Mouse (Mus musculus) stomach, postnatal 0 days (tissue): ENCODE measurements at regions not wholly inside any gene's neighbourhood (a gene's known extent, or its start where the extent isn't known, plus 50 kb on each side); places are given as distances from the start of the nearest gene placed in this dataset.

Source experiments
- ATAC-seq: fragments of 200-750 bp; cut with Nextera tagmentation; 2 replicates; pipeline ENCODE4 v1.8.0; 2017; ENCODE audit not compliant: low FRiP score, low TSS enrichment
- DNase-seq: peaks from one replicate; pipeline ENCODE4 v3.0.0-alpha.2; 2016; ENCODE audit warnings: low spot score
- H3K27ac ChIP-seq: fragments of 300-500 bp; sonication (generic); replicated peaks from 2 replicates; pipeline ENCODE4 v1.5.1; 2014; ENCODE audit warnings: mild to moderate bottlenecking, control low read depth
- H3K27me3 ChIP-seq: fragments of 300-500 bp; sonication (generic); 2 replicates; pipeline ENCODE4 v1.6.1; 2014; ENCODE audit warnings: low read length; ENCODE audit not compliant: control insufficient read depth, insufficient read depth
- H3K36me3 ChIP-seq: fragments of 300-500 bp; sonication (generic); 2 replicates; pipeline ENCODE4 v1.6.1; 2014; ENCODE audit warnings: low read length, mixed read lengths; ENCODE audit not compliant: control insufficient read depth, insufficient read depth
- H3K4me1 ChIP-seq: fragments of 300-500 bp; sonication (generic); replicated peaks from 2 replicates; pipeline ENCODE4 v1.6.1; 2014; ENCODE audit warnings: antibody characterized with exemption; ENCODE audit not compliant: control insufficient read depth, insufficient read depth
- H3K4me2 ChIP-seq: fragments of 300-500 bp; sonication (generic); replicated peaks from 2 replicates; pipeline ENCODE4 v1.6.1; 2014; ENCODE audit warnings: low read depth, mild to moderate bottlenecking, control low read depth, moderate library complexity
- H3K4me3 ChIP-seq: fragments of 300-500 bp; sonication (generic); 2 replicates; pipeline ENCODE4 v1.5.1; 2014; ENCODE audit warnings: low read depth, low read length, control low read depth
- H3K9ac ChIP-seq: fragments of 300-500 bp; sonication (generic); 2 replicates; pipeline ENCODE4 v1.6.1; 2014; ENCODE audit warnings: mild to moderate bottlenecking, low read length, control low read depth, mixed read lengths
- H3K9me3 ChIP-seq: fragments of 300-500 bp; sonication (generic); 2 replicates; pipeline ENCODE4 v1.6.1; 2016; ENCODE audit warnings: low read length; ENCODE audit not compliant: control insufficient read depth
- CTCF ChIP-seq: IDR thresholded peaks from 2 replicates; pipeline ENCODE4 v1.5.1; 2016; ENCODE audit warnings: antibody characterized with exemption, low read depth, mild to moderate bottlenecking, moderate library complexity
- EP300 ChIP-seq: optimal IDR thresholded peaks from 2 replicates; pipeline ENCODE3; 2016; ENCODE audit warnings: antibody characterized with exemption
- WGBS: fragments of 180-500 bp; shearing (Covaris S2); extraction: QIAGEN DNeasy Blood & Tissue Kit; methylation state at CpG from one replicate; pipeline ENCODE4 v1.1.7; 2014; 5-methylcytosine and 5-hydroxymethylcytosine counted together

DNA sequence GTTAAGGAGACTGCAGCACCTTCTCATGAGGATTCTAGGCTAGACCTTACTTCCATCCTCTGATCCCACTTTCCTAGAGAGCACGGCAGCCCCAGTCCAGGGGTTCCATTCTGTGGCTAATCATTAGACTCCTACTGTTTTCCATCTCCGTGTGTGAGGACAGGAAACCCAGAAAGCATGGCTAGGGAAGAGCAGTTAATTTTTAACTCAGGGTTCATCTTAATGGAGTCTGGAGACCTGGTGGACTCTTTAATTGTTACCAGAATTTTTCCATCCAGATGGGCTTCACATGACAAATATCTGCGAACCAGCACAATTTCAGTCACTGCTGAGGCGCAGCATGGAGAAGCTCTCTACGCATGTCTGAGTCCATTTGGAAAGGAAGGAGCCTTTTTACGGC, 222.8 kb upstream of the Prdm1 start:
- Histone ChIP-seq H3K9ac (no peak overlapping the region), H3K4me3 (no peak overlapping the region), H3K36me3 (no peaks in the 10 kb centered on the region), H3K9me3 (no peaks in the 10 kb centered on the region), H3K4me2 (no peak overlapping the region), H3K4me1 (no peaks in the 10 kb centered on the region), H3K27ac (no peak overlapping the region), H3K27me3 (no peaks in the 10 kb centered on the region)
- TF ChIP-seq CTCF: no peak
- no peak for TF ChIP-seq EP300
- ATAC-seq: no peak
- WGBS: 81% methylated on average over 6 of the region's 6 CpGs
- DNase-seq: no peak

GRCm38 (mm10) chr10:44749206-44749605, 220.9 kb upstream of the Prdm1 start:
- DNase-seq (no peak), ATAC-seq (no peak)
- no peaks in the 10 kb centered on the region for H3K9me3 ChIP-seq
- no peak overlapping the region for H3K4me2 ChIP-seq
- no peak for TF ChIP-seq CTCF
- no peak for TF ChIP-seq EP300
- H3K27me3 ChIP-seq: no peaks in the 10 kb centered on the region
- no peak overlapping the region for H3K4me3 ChIP-seq
- H3K36me3 ChIP-seq: no peaks in the 10 kb centered on the region
- 35% methylated on average over 4 of the region's 4 CpGs for WGBS
- no peak overlapping the region for H3K9ac ChIP-seq
- no peak overlapping the region for H3K27ac ChIP-seq
- H3K4me1 ChIP-seq: no peaks in the 10 kb centered on the region

- no peak overlapping the region for H3K9ac ChIP-seq
- no peak overlapping the region for H3K4me3 ChIP-seq
- no peaks in the 10 kb centered on the region for H3K9me3 ChIP-seq
- WGBS: 55% methylated on average over 3 of the region's 3 CpGs
- H3K4me2 ChIP-seq: no peak overlapping the region
- H3K27ac ChIP-seq: no peak overlapping the region
- H3K36me3 ChIP-seq: no peaks in the 10 kb centered on the region
- no peak for DNase-seq
- H3K27me3 ChIP-seq: no peaks in the 10 kb centered on the region
- no peak for ATAC-seq
- H3K4me1 ChIP-seq: no peaks in the 10 kb centered on the region
- no peak for TF ChIP-seq EP300
- no peak for TF ChIP-seq CTCF
Observed at GRCm38 (mm10) chr10:44747419-44747818, 219.1 kb upstream of the Prdm1 start.

- WGBS: 70% methylated on average over 2 of the region's 2 CpGs
- no peaks in the 10 kb centered on the region for H3K9me3 ChIP-seq
- no peaks in the 10 kb centered on the region for H3K4me1 ChIP-seq
- H3K27me3 ChIP-seq: no peaks in the 10 kb centered on the region
- H3K36me3 ChIP-seq: no peaks in the 10 kb centered on the region
- no peak for TF ChIP-seq EP300
- TF ChIP-seq CTCF: no peak
- DNase-seq: no peak
- H3K27ac ChIP-seq: no peak overlapping the region
- H3K9ac ChIP-seq: no peak overlapping the region
- no peak overlapping the region for H3K4me3 ChIP-seq
- H3K4me2 ChIP-seq: no peak overlapping the region
- no peak for ATAC-seq
Observed at GRCm38 (mm10) chr10:44744221-44744620, 215.9 kb upstream of the Prdm1 start.

DNA sequence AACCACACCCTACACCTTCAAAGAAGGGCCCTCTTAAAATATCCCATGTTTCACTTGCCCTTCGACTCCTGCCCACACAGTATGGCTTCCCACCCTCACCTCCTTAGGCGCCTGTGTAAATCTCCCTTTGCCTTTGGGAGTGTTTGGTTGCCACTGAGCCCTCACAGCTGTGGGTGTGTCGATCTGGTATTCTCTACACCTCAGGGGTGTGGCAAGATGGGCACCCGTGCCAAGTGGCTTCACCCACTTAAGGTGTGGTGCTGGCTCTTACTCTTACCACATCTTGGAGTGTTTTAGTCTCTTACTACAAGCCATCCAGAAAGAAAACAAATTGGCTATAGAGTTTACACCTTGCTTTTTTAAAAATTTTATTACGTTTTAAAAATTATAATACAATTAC, 205.3 kb upstream of the Prdm1 start:
- H3K27me3 ChIP-seq: no peaks in the 10 kb centered on the region
- H3K4me2 ChIP-seq: no peak overlapping the region
- no peaks in the 10 kb centered on the region for H3K36me3 ChIP-seq
- no peaks in the 10 kb centered on the region for H3K4me1 ChIP-seq
- no peaks in the 10 kb centered on the region for H3K9me3 ChIP-seq
- H3K27ac ChIP-seq: no peak overlapping the region
- no peak for TF ChIP-seq CTCF
- TF ChIP-seq EP300: no peak
- 68% methylated on average over 5 of the region's 5 CpGs for WGBS
- no peak for DNase-seq
- no peak for ATAC-seq
- no peak overlapping the region for H3K9ac ChIP-seq
- no peak overlapping the region for H3K4me3 ChIP-seq

DNA sequence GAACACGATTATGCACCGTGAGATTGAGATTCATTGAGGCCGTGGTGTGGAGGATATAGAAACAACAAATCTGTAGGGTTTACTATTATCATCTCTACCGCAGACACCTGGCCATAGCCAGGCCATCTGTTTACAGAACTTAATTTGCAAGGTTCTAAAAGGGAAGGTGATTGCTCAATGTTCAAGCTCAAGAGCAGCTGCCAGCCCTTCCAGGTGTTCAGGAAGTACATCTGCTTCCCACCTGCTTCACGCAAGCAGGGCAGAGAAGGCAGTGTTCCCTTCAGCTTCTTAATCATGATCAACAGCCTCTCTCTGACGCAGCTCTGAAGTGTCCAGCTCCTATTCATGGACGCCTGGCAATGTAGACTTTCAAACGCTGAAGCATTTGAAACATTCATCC, 202.4 kb upstream of the Prdm1 start:
- 70% methylated on average over 8 of the region's 8 CpGs for WGBS

More for the DNA sequence above, 202.4 kb upstream of the Prdm1 start:
- no peak overlapping the region for H3K4me3 ChIP-seq
- H3K36me3 ChIP-seq: no peaks in the 10 kb centered on the region
- no peak overlapping the region for H3K9ac ChIP-seq
- no peak overlapping the region for H3K4me2 ChIP-seq
- no peak for ATAC-seq
- no peak for DNase-seq
- TF ChIP-seq EP300 (no peak), CTCF (no peak)
- no peaks in the 10 kb centered on the region for H3K27me3 ChIP-seq
- no peaks in the 10 kb centered on the region for H3K4me1 ChIP-seq
- H3K27ac ChIP-seq: no peak overlapping the region
- H3K9me3 ChIP-seq: no peaks in the 10 kb centered on the region
